Mouse (Mus musculus) intestine, postnatal 0 days (tissue): ENCODE measurements around the gene Apopt1. TPM values are rescaled to one million over a fixed set of nuclear protein-coding genes. Genes with fewer than 3 reads are reported as not detected.
A peak's percentile ranks its signal among the peaks of the same experiment; 100 is the strongest.

Source experiments
- ATAC-seq: fragments of 200-750 bp; cut with Nextera tagmentation; 2 replicates; pipeline ENCODE4 v1.8.0; 2017; ENCODE audit warnings: mild to moderate bottlenecking, moderate TSS enrichment, moderate library complexity
- H3K27ac ChIP-seq: fragments of 300-500 bp; sonication (generic); 2 replicates; pipeline ENCODE4 v1.5.1; 2014; ENCODE audit warnings: mild to moderate bottlenecking, low read depth, low read length, moderate library complexity
- H3K27me3 ChIP-seq: fragments of 300-500 bp; sonication (generic); replicated peaks from 2 replicates; pipeline ENCODE4 v1.6.1; 2014; ENCODE audit warnings: low read length, mixed read lengths; ENCODE audit not compliant: control insufficient read depth, insufficient read depth
- H3K36me3 ChIP-seq: fragments of 300-500 bp; sonication (generic); 2 replicates; pipeline ENCODE4 v1.6.1; 2014; ENCODE audit warnings: mild to moderate bottlenecking, moderate library complexity; ENCODE audit not compliant: control insufficient read depth, insufficient read depth
- H3K4me1 ChIP-seq: fragments of 300-500 bp; sonication (generic); replicated peaks from 2 replicates; pipeline ENCODE4 v1.6.1; 2014; ENCODE audit warnings: antibody characterized with exemption, low read length, mixed read lengths; ENCODE audit not compliant: control insufficient read depth, insufficient read depth
- H3K4me2 ChIP-seq: fragments of 300-500 bp; sonication (generic); replicated peaks from 2 replicates; pipeline ENCODE4 v1.6.1; 2014; ENCODE audit warnings: low read depth, mild to moderate bottlenecking, moderate library complexity
- H3K4me3 ChIP-seq: fragments of 300-500 bp; sonication (generic); 2 replicates; pipeline ENCODE4 v1.5.1; 2014; ENCODE audit warnings: low read depth, low read length
- H3K9ac ChIP-seq: fragments of 300-500 bp; sonication (generic); 2 replicates; pipeline ENCODE4 v1.6.1; 2014; ENCODE audit warnings: mild to moderate bottlenecking, low read depth, low read length
- H3K9me3 ChIP-seq: fragments of 300-500 bp; sonication (generic); 2 replicates; pipeline ENCODE4 v1.6.1; 2016; ENCODE audit warnings: mixed run types; ENCODE audit not compliant: control insufficient read depth
- CTCF ChIP-seq: sonication (generic); IDR thresholded peaks from 2 replicates; pipeline ENCODE4 v1.5.1; 2016; ENCODE audit warnings: low read depth, mild to moderate bottlenecking, control low read depth, antibody characterized with exemption, moderate library complexity
- WGBS: fragments of 180-500 bp; shearing (Covaris S2); extraction: QIAGEN DNeasy Blood & Tissue Kit; methylation state at CpG from one replicate; pipeline ENCODE4 v1.1.7; 2014; 5-methylcytosine and 5-hydroxymethylcytosine counted together
- polyA plus RNA-seq: library from polyadenylated mRNA; unstranded; fragments of >200 nt; fragmentation: Nextera tagmentation; extraction: Ambion mirVana; gene quantifications from 2 replicates; pipeline ENCODE4 v1.2.1, GENCODE M21; 2015

Gene Apopt1
- polyA plus RNA-seq, 1 experiment from 2014 or later = 44.8 TPM

DNA sequence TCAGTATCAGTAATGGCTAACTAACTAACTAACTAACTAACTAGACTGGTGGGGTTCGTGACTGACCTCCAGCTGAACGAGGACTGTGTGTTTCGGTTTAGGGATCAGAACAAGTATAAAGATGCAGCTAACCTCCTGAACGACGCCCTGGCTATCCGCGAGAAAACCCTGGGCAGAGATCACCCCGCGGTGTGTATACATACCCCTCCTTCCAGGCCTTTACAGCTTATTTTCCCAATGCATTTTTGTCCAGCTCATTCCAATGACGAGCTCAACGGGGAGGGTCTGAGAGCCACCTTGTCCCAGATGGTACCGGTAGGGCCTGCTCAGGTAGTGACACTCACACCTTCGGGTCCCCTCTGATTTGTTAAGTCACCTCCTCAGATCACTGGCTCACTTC is 64.9 kb downstream of the Apopt1 start:
- no peak overlapping the region for H3K4me2 ChIP-seq
- peak overlapping the region; percentile 15; the same call in 1 of the 2 replicates for H3K27ac ChIP-seq
- 79% methylated on average over 13 of the region's 13 CpGs for WGBS
- no peak for ATAC-seq
- no peaks in the 10 kb centered on the region for H3K27me3 ChIP-seq
- no peak overlapping the region for H3K9ac ChIP-seq
- peaks cover 89% of the 10 kb centered on the region for H3K36me3 ChIP-seq
- no peak overlapping the region for H3K4me3 ChIP-seq
- H3K9me3 ChIP-seq = no peaks in the 10 kb centered on the region; the same call in 1 of the 2 replicates
- H3K4me1 ChIP-seq = no peaks in the 10 kb centered on the region
- TF ChIP-seq CTCF = no peak

DNA sequence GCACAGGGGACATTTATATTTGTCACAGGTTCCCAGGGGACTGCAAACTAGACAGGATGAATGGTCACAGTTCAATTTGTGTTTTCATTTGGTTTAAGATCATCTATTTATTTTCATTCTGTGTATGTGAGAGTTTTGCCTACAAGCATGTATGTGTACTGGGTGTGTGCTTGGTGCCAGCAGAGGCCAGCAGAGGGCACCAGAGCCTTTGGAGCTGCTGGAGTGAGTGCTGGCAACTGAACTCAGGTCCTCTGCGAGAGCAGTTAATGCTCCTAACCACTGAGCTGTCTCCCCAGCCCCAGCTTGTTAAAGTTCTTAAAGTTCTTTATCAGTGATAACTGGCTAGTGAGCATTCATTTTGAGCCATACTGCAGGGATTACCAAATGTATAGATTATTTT is 66.5 kb downstream of the Apopt1 start:
- Histone ChIP-seq H3K27ac (no peak overlapping the region), H3K4me1 (no peaks in the 10 kb centered on the region), H3K36me3 (peaks cover 84% of the 10 kb centered on the region), H3K9ac (no peak overlapping the region), H3K27me3 (no peaks in the 10 kb centered on the region), H3K9me3 (no peaks in the 10 kb centered on the region; the same call in 1 of the 2 replicates), H3K4me3 (no peak overlapping the region), H3K4me2 (no peak overlapping the region)
- ATAC-seq = no peak
- WGBS = 100% methylated on average over 1 of the region's 1 CpGs
- TF ChIP-seq CTCF = peak; percentile 58

DNA sequence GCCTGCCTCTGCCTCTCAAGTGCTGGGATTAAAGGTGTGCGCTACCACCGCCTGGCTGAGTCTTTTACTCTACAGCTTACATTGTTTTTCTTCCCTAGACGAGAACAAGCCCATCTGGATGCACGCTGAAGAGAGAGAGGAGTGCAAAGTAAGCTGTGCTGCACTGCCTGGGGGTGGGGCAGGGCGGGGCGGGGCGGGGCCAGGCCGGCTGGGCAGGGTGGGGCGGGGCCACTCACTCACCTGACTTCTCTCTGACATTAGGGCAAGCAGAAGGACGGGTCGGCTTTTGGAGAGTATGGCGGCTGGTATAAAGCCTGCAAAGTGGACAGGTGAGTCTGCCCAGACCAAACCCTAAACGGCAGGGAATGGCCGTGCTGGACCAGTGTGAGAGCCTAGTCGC is 72.1 kb downstream of the Apopt1 start:
- Histone ChIP-seq H3K9me3 (no peaks in the 10 kb centered on the region), H3K9ac (no peak overlapping the region), H3K36me3 (peaks cover 85% of the 10 kb centered on the region), H3K4me2 (0 out of 2 replicates have a peak overlapping the region, but pooled peaks have one; percentile 24), H3K4me1 (peaks cover 9% of the 10 kb centered on the region; the same call in 1 of the 2 replicates), H3K27me3 (no peaks in the 10 kb centered on the region), H3K4me3 (no peak overlapping the region), H3K27ac (no peak overlapping the region)
- WGBS = 47% methylated on average over 13 of the region's 15 CpGs
- no peak for TF ChIP-seq CTCF
- peak; percentile 31; the same call in 1 of the 2 replicates for ATAC-seq

DNA sequence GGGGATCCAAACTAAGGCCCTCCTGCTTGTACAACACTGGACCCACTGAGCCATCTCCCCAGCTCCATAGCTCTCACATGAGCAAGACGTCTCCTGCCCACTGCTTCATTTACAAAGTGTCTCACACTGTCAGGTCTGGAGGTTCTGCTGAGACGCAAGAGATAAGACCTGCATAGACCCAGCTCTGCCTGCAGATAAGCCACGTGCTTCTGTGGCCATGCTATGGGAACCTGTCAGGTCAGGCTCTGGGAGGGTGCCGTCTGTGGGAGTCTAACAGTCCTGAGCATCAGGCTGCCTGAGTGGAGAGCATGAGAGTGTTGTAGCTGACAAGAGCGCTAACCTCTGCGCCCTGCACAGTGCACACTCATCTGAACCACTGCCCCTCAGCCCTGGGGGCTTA is 74.0 kb downstream of the Apopt1 start:
- no peak overlapping the region for H3K4me3 ChIP-seq
- H3K27me3 ChIP-seq = no peaks in the 10 kb centered on the region
- H3K4me2 ChIP-seq = no peak overlapping the region
- H3K27ac ChIP-seq = no peak overlapping the region; the same call in 1 of the 2 replicates
- H3K36me3 ChIP-seq = peaks cover 82% of the 10 kb centered on the region
- TF ChIP-seq CTCF = no peak
- H3K9me3 ChIP-seq = no peaks in the 10 kb centered on the region
- no peak for ATAC-seq
- no peak overlapping the region for H3K9ac ChIP-seq
- 73% methylated on average over 6 of the region's 6 CpGs for WGBS
- peaks cover 9% of the 10 kb centered on the region; the same call in 1 of the 2 replicates for H3K4me1 ChIP-seq

DNA sequence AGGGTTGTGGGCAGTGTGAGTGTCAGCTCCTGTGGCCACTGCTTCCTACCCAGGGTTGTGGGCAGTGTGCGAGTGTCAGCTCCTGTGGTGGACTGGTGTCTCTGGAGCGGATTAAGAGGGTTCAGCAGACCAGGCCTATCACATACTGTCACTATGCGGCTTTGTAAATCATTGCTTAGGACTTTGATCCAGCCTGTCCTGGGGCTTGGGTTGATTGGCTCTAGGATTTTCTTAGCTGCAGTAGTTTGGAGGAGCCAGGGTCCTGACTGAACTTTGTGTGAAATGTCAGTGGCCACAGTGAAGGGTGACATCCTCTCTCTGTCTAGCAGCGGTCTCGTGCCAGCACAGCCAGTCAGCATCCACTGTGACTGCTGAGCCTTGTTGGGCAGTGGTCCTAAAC is 77.0 kb downstream of the Apopt1 start:
- Histone ChIP-seq H3K4me3 (no peak overlapping the region), H3K27ac (peak overlapping the region; percentile 73), H3K36me3 (peaks cover 88% of the 10 kb centered on the region), H3K4me2 (no peak overlapping the region), H3K9me3 (no peaks in the 10 kb centered on the region), H3K27me3 (no peaks in the 10 kb centered on the region), H3K9ac (no peak overlapping the region), H3K4me1 (peaks cover 9% of the 10 kb centered on the region; the same call in 1 of the 2 replicates)
- no peak for TF ChIP-seq CTCF
- 44% methylated on average over 5 of the region's 5 CpGs for WGBS
- ATAC-seq = peak; percentile 64

DNA sequence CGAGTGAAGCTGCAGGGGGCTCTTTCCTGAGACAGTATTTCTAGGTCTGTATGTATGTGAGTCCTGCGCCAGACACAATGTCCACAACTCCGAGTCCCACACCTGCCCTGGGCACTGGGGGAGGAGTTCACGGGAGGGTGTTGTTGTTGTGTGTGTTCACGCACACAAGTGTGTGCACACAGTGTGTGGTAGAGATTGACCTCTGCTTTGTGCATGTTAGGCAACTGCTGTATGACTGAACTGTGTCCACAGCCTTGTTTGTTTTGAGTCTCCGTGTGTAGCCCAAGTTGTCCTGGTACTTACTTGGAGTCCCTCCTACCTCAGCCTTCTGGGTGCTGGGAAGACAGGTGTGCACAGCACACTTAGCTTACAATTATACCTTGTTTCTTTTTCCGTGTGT is 77.6 kb downstream of the Apopt1 start:
- Histone ChIP-seq H3K9ac (no peak overlapping the region), H3K27me3 (no peaks in the 10 kb centered on the region), H3K4me2 (no peak overlapping the region), H3K36me3 (peaks cover 90% of the 10 kb centered on the region), H3K4me1 (peaks cover 9% of the 10 kb centered on the region; the same call in 1 of the 2 replicates), H3K9me3 (no peaks in the 10 kb centered on the region), H3K4me3 (no peak overlapping the region), H3K27ac (peak overlapping the region; percentile 73; the same call in 1 of the 2 replicates)
- 69% methylated on average over 7 of the region's 7 CpGs for WGBS
- no peak for TF ChIP-seq CTCF
- no peak for ATAC-seq
